Mouse (Mus musculus) small intestine, adult 2 months (tissue): ENCODE data around the gene Jak1.

Experiments used
- CTCF ChIP-seq: fragments of 200-500 bp; IDR thresholded peaks from 2 replicates; pipeline ENCODE4 v1.5.1; 2012; ENCODE audit warnings: low read depth, mild to moderate bottlenecking, control low read depth, inconsistent platforms, low read length, moderate library complexity, mixed read lengths; ENCODE audit not compliant: insufficient replicate concordance, insufficient read length; ENCODE audit errors: extremely low read depth
- POLR2A ChIP-seq: fragments of 200-500 bp; IDR thresholded peaks from 2 replicates; pipeline ENCODE4 v1.6.1; 2012; ENCODE audit warnings: low read depth, mild to moderate bottlenecking, control low read depth, inconsistent platforms, low read length, moderate library complexity

DNA sequence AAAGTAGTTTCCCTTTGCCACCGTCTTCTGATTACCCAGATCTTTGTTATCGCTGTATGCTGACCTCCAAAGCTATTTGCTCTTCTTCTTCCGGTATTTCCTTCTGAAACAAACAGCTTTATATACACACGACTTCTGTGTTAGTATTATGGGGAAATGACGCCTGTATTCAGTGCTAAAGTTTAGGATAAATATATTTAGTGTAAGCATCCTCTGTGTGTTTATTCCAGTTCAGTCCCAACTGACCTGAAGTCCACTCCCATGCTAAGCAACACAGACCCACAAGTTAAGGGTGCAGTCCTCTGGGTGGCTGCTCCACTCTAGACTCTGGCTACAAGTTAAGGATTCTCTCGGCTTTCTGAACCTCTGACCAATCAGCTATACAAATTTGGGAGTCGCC, 144.1 kb downstream of the Jak1 start:
- TF ChIP-seq POLR2A (no peak), CTCF (no peak)
